Mouse (Mus musculus): ENCODE measurements around the gene Scrn3. TPM values are rescaled to one million over a fixed set of nuclear protein-coding genes. Genes with fewer than 3 reads are reported as not detected.

Gene Scrn3
- polyA plus RNA-seq, 1 experiment from 2014 or later: 21.1 TPM

GRCm38 (mm10) chr2:73277709-73278075, 34.7 kb upstream of the Scrn3 start:
- Histone ChIP-seq H3K9me3 (no peaks in the 10 kb centered on the region), H3K27me3 (peaks cover 84% of the 10 kb centered on the region), H3K4me1 (peaks cover 55% of the 10 kb centered on the region), H3K36me3 (no peaks in the 10 kb centered on the region), H3K4me2 (0 out of 2 replicates have a peak overlapping the region, but pooled peaks have one; percentile 3), H3K4me3 (peak overlapping the region; percentile 6), H3K9ac (no peak overlapping the region), H3K27ac (no peak overlapping the region)
- WGBS: 2% methylated on average over 18 of the region's 18 CpGs
- ATAC-seq (ENCODE audit: borderline replicate concordance, extremely low read depth, low FRiP score, low TSS enrichment): no peak

- Histone ChIP-seq H3K4me3 (peak overlapping the region; percentile 3; the same call in 1 of the 2 replicates), H3K4me2 (peak overlapping the region; percentile 28), H3K27ac (no peak overlapping the region), H3K36me3 (no peaks in the 10 kb centered on the region), H3K27me3 (peaks cover 78% of the 10 kb centered on the region), H3K9ac (no peak overlapping the region), H3K4me1 (peaks cover 49% of the 10 kb centered on the region), H3K9me3 (no peaks in the 10 kb centered on the region)
- 1% methylated on average over 20 of the region's 20 CpGs for WGBS
- ATAC-seq (ENCODE audit: borderline replicate concordance, extremely low read depth, low FRiP score, low TSS enrichment): peak; percentile 73; the same call in 1 of the 2 replicates
These were observed 34.1 kb upstream of the Scrn3 start for GRCm38 (mm10) chr2:73278131-73278854.

GRCm38 (mm10) chr2:73278869-73279268, 33.5 kb upstream of the Scrn3 start:
- no peak overlapping the region for H3K9ac ChIP-seq
- WGBS: under 1% methylated on average over 17 of the region's 17 CpGs
- H3K36me3 ChIP-seq: no peaks in the 10 kb centered on the region
- no peak overlapping the region for H3K27ac ChIP-seq
- ATAC-seq (ENCODE audit: borderline replicate concordance, extremely low read depth, low FRiP score, low TSS enrichment): no peak
- H3K27me3 ChIP-seq: peaks cover 72% of the 10 kb centered on the region
- H3K4me1 ChIP-seq: peaks cover 44% of the 10 kb centered on the region
- peak overlapping the region; percentile 28 for H3K4me2 ChIP-seq
- no peaks in the 10 kb centered on the region for H3K9me3 ChIP-seq
- H3K4me3 ChIP-seq: peak overlapping the region; percentile 3; the same call in 1 of the 2 replicates

GRCm38 (mm10) chr2:73279271-73280038, 32.9 kb upstream of the Scrn3 start:
- no peak overlapping the region for H3K9ac ChIP-seq
- no peak for ATAC-seq (ENCODE audit: borderline replicate concordance, extremely low read depth, low FRiP score, low TSS enrichment)
- 3% methylated on average over 31 of the region's 31 CpGs for whole genome bisulfite sequencing
- H3K27ac ChIP-seq: no peak overlapping the region
- H3K4me2 ChIP-seq: peak overlapping the region; percentile 28
- H3K36me3 ChIP-seq: no peaks in the 10 kb centered on the region
- H3K27me3 ChIP-seq: peaks cover 67% of the 10 kb centered on the region
- peaks cover 38% of the 10 kb centered on the region for H3K4me1 ChIP-seq
- H3K9me3 ChIP-seq: no peaks in the 10 kb centered on the region
- H3K4me3 ChIP-seq: peak overlapping the region; percentile 3; the same call in 1 of the 2 replicates

GRCm38 (mm10) chr2:73280356-73281047, 31.9 kb upstream of the Scrn3 start:
- Histone ChIP-seq H3K4me3 (peak overlapping the region; percentile 9; the same call in 1 of the 2 replicates), H3K4me2 (peak overlapping the region; percentile 33), H3K27ac (no peak overlapping the region), H3K9ac (no peak overlapping the region), H3K4me1 (peaks cover 34% of the 10 kb centered on the region), H3K9me3 (no peaks in the 10 kb centered on the region), H3K36me3 (no peaks in the 10 kb centered on the region), H3K27me3 (peaks cover 63% of the 10 kb centered on the region)
- 3% methylated on average over 33 of the region's 33 CpGs for WGBS
- ATAC-seq (ENCODE audit: borderline replicate concordance, extremely low read depth, low FRiP score, low TSS enrichment): no peak

- peaks cover 34% of the 10 kb centered on the region for H3K4me1 ChIP-seq
- peaks cover 57% of the 10 kb centered on the region for H3K27me3 ChIP-seq
- H3K9ac ChIP-seq: no peak overlapping the region
- H3K36me3 ChIP-seq: no peaks in the 10 kb centered on the region
- WGBS: 18% methylated on average over 22 of the region's 22 CpGs
- no peaks in the 10 kb centered on the region for H3K9me3 ChIP-seq
- H3K4me2 ChIP-seq: peak overlapping the region; percentile 33
- H3K4me3 ChIP-seq: peak overlapping the region; percentile 9; the same call in 1 of the 2 replicates
- no peak for ATAC-seq (ENCODE audit: borderline replicate concordance, extremely low read depth, low FRiP score, low TSS enrichment)
- H3K27ac ChIP-seq: no peak overlapping the region
These were observed 31.2 kb upstream of the Scrn3 start for GRCm38 (mm10) chr2:73281048-73281661.

- Histone ChIP-seq H3K27me3 (peaks cover 52% of the 10 kb centered on the region), H3K9me3 (no peaks in the 10 kb centered on the region), H3K36me3 (no peaks in the 10 kb centered on the region), H3K4me3 (no peak overlapping the region), H3K9ac (no peak overlapping the region), H3K4me2 (no peak overlapping the region), H3K4me1 (peaks cover 34% of the 10 kb centered on the region), H3K27ac (no peak overlapping the region)
- ATAC-seq (ENCODE audit: borderline replicate concordance, extremely low read depth, low FRiP score, low TSS enrichment): no peak
- 18% methylated on average over 7 of the region's 7 CpGs for WGBS
These were observed 30.7 kb upstream of the Scrn3 start for GRCm38 (mm10) chr2:73281707-73282106.

GRCm38 (mm10) chr2:73285630-73286029, 26.8 kb upstream of the Scrn3 start:
- Histone ChIP-seq H3K36me3 (peaks cover 12% of the 10 kb centered on the region), H3K9me3 (no peaks in the 10 kb centered on the region), H3K4me2 (no peak overlapping the region), H3K9ac (no peak overlapping the region), H3K4me1 (peaks cover 8% of the 10 kb centered on the region), H3K27me3 (peaks cover 19% of the 10 kb centered on the region), H3K4me3 (no peak overlapping the region), H3K27ac (no peak overlapping the region)
- ATAC-seq (ENCODE audit: borderline replicate concordance, extremely low read depth, low FRiP score, low TSS enrichment): no peak
- 3% methylated on average over 2 of the region's 2 CpGs for WGBS

GRCm38 (mm10) chr2:73291130-73291529, 21.3 kb upstream of the Scrn3 start:
- Histone ChIP-seq H3K4me1 (no peaks in the 10 kb centered on the region), H3K9me3 (no peaks in the 10 kb centered on the region), H3K36me3 (peaks cover 24% of the 10 kb centered on the region), H3K4me2 (no peak overlapping the region), H3K9ac (no peak overlapping the region), H3K27ac (no peak overlapping the region), H3K27me3 (no peaks in the 10 kb centered on the region), H3K4me3 (no peak overlapping the region)
- WGBS: 62% methylated on average over 4 of the region's 4 CpGs
- ATAC-seq (ENCODE audit: borderline replicate concordance, extremely low read depth, low FRiP score, low TSS enrichment): no peak

GRCm38 (mm10) chr2:73295023-73295422, 17.4 kb upstream of the Scrn3 start:
- Histone ChIP-seq H3K4me3 (no peak overlapping the region), H3K9ac (no peak overlapping the region), H3K9me3 (no peaks in the 10 kb centered on the region), H3K4me1 (no peaks in the 10 kb centered on the region), H3K27ac (no peak overlapping the region), H3K27me3 (no peaks in the 10 kb centered on the region), H3K4me2 (no peak overlapping the region), H3K36me3 (peaks cover 20% of the 10 kb centered on the region; the same call in 1 of the 2 replicates)
- 76% methylated on average over 7 of the region's 7 CpGs for WGBS
- ATAC-seq (ENCODE audit: borderline replicate concordance, extremely low read depth, low FRiP score, low TSS enrichment): no peak

- H3K4me3 ChIP-seq: no peak overlapping the region
- no peak for ATAC-seq (ENCODE audit: borderline replicate concordance, extremely low read depth, low FRiP score, low TSS enrichment)
- no peaks in the 10 kb centered on the region for H3K27me3 ChIP-seq
- peaks cover 23% of the 10 kb centered on the region for H3K36me3 ChIP-seq
- no peak overlapping the region for H3K9ac ChIP-seq
- no peaks in the 10 kb centered on the region for H3K9me3 ChIP-seq
- H3K4me1 ChIP-seq: no peaks in the 10 kb centered on the region
- no peak overlapping the region for H3K27ac ChIP-seq
- no peak overlapping the region for H3K4me2 ChIP-seq
- 88% methylated on average over 7 of the region's 7 CpGs for WGBS
These were observed 14.2 kb upstream of the Scrn3 start for GRCm38 (mm10) chr2:73298154-73298553.
